Mouse (Mus musculus) E14TG2a.4 (cell line): ENCODE measurements at regions not wholly inside any gene's neighbourhood (a gene's known extent, or its start where the extent isn't known, plus 50 kb on each side); places are given as distances from the start of the nearest gene placed in this dataset.

Experiments used
- CTCF ChIP-seq: conservative IDR thresholded peaks from 2 replicates; pipeline ENCODE4 v1.5.1; 2014; ENCODE audit warnings: low read length
- NANOG ChIP-seq: IDR thresholded peaks from 2 replicates; pipeline ENCODE4 v1.6.1; 2014; ENCODE audit warnings: borderline replicate concordance, low read length, mixed read lengths

GRCm38 (mm10) chr6:107303676-107304369, 225.7 kb upstream of the Lrrn1 start:
- TF ChIP-seq CTCF (no peak), NANOG (no peak)
